Mouse (Mus musculus) limb, embryonic 11.5 days (tissue): ENCODE measurements around the gene Pithd1. TPM values are rescaled to one million over a fixed set of nuclear protein-coding genes. Genes with fewer than 3 reads are reported as not detected.

Experiments used
- ATAC-seq: fragments of 200-750 bp; cut with Nextera tagmentation; 2 replicates; pipeline ENCODE4 v1.8.0; 2017; ENCODE audit warnings: low read depth; ENCODE audit not compliant: insufficient number of reproducible peaks, low FRiP score, low TSS enrichment
- DNase-seq: peaks from one replicate; pipeline ENCODE4 v3.0.0-alpha.2; 2015; ENCODE audit warnings: low spot score
- H3K27ac ChIP-seq: fragments of 300-500 bp; sonication (generic); replicated peaks from 2 replicates; pipeline ENCODE4 v1.5.1; 2014; ENCODE audit warnings: low read depth, mild to moderate bottlenecking, low read length
- H3K27me3 ChIP-seq: fragments of 300-500 bp; sonication (generic); 2 replicates; pipeline ENCODE4 v1.6.1; 2014; ENCODE audit warnings: mild to moderate bottlenecking, low read length, mixed read lengths; ENCODE audit not compliant: control insufficient read depth, insufficient read depth
- H3K36me3 ChIP-seq: fragments of 300-500 bp; sonication (generic); 2 replicates; pipeline ENCODE4 v1.6.1; 2014; ENCODE audit warnings: mild to moderate bottlenecking, low read length, moderate library complexity, mixed read lengths; ENCODE audit not compliant: control insufficient read depth, insufficient read depth
- H3K4me1 ChIP-seq: fragments of 300-500 bp; sonication (generic); 2 replicates; pipeline ENCODE4 v1.6.1; 2014; ENCODE audit warnings: low read length, mixed read lengths; ENCODE audit not compliant: control insufficient read depth, insufficient read depth
- H3K4me2 ChIP-seq: fragments of 300-500 bp; sonication (generic); 2 replicates; pipeline ENCODE4 v1.6.1; 2014; ENCODE audit warnings: low read depth, mild to moderate bottlenecking, moderate library complexity; ENCODE audit not compliant: severe bottlenecking
- H3K4me3 ChIP-seq: fragments of 300-500 bp; sonication (generic); 2 replicates; pipeline ENCODE4 v1.5.1; 2014; ENCODE audit warnings: low read depth, low read length
- H3K9ac ChIP-seq: fragments of 300-500 bp; sonication (generic); 2 replicates; pipeline ENCODE4 v1.6.1; 2014; ENCODE audit warnings: mild to moderate bottlenecking, low read length
- H3K9me3 ChIP-seq: fragments of 300-500 bp; sonication (generic); 2 replicates; pipeline ENCODE4 v1.6.1; 2016; ENCODE audit warnings: low read length; ENCODE audit not compliant: control insufficient read depth
- WGBS: fragments of 180-500 bp; shearing (Covaris S2); extraction: QIAGEN DNeasy Blood & Tissue Kit; methylation state at CpG from one replicate; pipeline ENCODE4 v1.1.7; 2014; 5-methylcytosine and 5-hydroxymethylcytosine counted together
- polyA plus RNA-seq: library from polyadenylated mRNA; unstranded; fragments of >200 nt; fragmentation: Nextera tagmentation; extraction: Ambion mirVana; gene quantifications from 2 replicates; pipeline ENCODE4 v1.2.1, GENCODE M21; 2014

Pithd1 gene
- 68.3 and 71.3 TPM in 2 replicates for polyA plus RNA-seq

DNA sequence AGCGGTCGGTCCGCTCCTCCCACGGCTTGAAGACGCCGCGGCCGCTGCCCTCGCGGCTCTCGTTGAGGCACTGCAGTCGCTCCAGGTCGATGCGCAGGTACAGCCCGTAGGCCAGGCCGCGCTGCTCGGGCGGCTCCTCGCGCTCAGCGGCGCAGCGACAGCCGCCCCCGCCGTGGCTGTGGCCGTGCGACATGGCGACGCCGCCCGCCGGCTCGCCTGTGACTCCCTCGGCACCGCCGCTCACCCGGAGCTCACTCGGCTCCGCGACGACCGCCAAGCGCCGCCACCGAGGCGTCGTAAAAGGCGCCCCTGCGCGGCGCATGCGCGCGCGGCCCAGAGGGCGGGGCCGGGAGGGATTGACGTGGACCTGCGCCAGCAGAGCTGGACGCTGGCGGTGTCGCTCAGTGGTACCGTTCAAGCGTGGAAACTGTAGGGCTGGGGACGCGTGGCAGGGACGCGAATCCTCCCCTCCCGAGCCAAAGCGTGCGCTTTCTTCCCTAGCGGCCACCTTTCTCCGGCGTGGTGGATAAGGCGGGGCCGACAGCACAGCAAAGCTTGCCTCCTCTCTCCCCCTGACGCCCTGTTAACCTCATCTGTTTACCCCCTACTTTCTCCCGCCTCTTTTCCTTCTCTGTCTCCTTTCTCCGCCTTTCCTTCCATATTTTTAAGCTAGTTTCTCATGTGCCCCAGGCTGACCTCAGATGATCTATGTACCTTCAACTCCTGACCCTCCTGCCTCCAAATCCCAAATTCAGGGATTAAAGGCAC is at the start of gene Pithd1:
Pithd1 (minus strand) TSS at position 322 of the 768 bp plus-strand sequence.
- DNase-seq = peak; percentile 92
- peaks cover 10% of the 10 kb centered on the region for H3K4me1 ChIP-seq
- WGBS = under 1% methylated on average over 79 of the region's 81 CpGs
- H3K9me3 ChIP-seq = no peaks in the 10 kb centered on the region; the same call in 1 of the 2 replicates
- H3K27ac ChIP-seq = peak within 1 kb of the TSS; percentile 53; the same call in 1 of the 2 replicates
- no peaks in the 10 kb centered on the region for H3K27me3 ChIP-seq
- peaks cover 10% of the 10 kb centered on the region for H3K36me3 ChIP-seq
- peak within 1 kb of the TSS; percentile 98 for H3K4me3 ChIP-seq
- H3K4me2 ChIP-seq = peak within 1 kb of the TSS; percentile 84
- peak; percentile 84 for ATAC-seq
- peak within 1 kb of the TSS; percentile 94 for H3K9ac ChIP-seq

- no peak overlapping the region for H3K4me3 ChIP-seq
- no peaks in the 10 kb centered on the region for H3K9me3 ChIP-seq
- no peaks in the 10 kb centered on the region for H3K36me3 ChIP-seq
- H3K4me1 ChIP-seq = no peaks in the 10 kb centered on the region
- no peak overlapping the region for H3K4me2 ChIP-seq
- H3K27ac ChIP-seq = no peak overlapping the region
- DNase-seq (no peak), ATAC-seq (no peak)
- H3K27me3 ChIP-seq = no peaks in the 10 kb centered on the region
- H3K9ac ChIP-seq = no peak overlapping the region
- WGBS = 85% methylated on average over 4 of the region's 4 CpGs
Observed at GRCm38 (mm10) chr4:136035078-136035477, 48.0 kb upstream of the Pithd1 start.

GRCm38 (mm10) chr4:136033231-136033630 is 46.2 kb upstream of the Pithd1 start:
- Histone ChIP-seq H3K9me3 (no peaks in the 10 kb centered on the region), H3K4me2 (no peak overlapping the region), H3K36me3 (no peaks in the 10 kb centered on the region), H3K4me1 (no peaks in the 10 kb centered on the region), H3K27me3 (no peaks in the 10 kb centered on the region), H3K27ac (no peak overlapping the region), H3K9ac (no peak overlapping the region), H3K4me3 (no peak overlapping the region)
- DNase-seq = no peak
- 79% methylated on average over 1 of the region's 1 CpGs for WGBS
- no peak for ATAC-seq

DNA sequence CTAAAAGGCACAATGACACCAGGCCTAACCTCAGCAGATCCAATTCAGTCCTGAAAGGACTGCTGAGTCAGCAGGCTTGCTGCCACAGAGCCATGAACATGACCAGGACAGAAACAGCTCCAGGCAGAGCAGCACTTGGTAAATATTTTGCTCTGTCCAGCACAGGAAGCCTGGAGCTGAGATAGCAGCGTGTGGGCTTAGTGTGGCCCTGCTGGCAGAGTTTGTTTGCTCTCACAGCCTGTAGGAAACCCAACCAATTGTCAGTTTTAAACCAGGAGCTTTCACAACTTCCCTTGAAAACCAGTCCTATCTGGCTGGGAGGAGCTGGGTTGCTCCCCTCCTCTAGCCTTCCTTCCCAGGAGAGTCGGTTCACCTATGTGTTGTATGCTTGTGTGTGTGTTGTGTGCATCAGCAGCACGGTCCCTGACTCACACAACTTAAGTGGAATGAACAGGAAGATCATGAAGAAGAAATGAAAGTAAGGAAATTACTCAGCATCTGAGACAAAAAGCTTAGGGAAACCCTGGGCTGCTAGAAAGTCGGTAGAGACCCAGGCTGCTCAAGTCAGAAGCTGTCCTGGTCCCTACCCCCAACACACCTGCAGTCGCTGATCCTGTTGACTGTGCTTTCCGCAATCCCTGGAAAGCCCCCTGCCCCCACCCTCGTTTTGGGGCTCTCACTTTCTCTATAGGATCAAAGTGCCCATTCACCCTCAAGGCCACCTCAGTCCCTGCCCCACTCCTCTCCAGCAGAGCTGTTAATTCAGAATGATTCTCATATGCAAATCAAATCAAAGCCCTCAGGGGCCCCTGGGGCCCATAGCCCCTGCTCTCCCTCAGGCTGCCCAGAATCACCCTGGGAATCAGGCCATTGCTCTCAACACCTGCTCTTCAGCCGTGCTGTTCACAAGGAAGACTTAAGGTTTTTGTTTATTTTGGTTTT is 44.2 kb upstream of the Pithd1 start:
- 7% methylated on average over 8 of the region's 8 CpGs for WGBS
- Histone ChIP-seq H3K27me3 (no peaks in the 10 kb centered on the region), H3K4me3 (no peak overlapping the region), H3K36me3 (no peaks in the 10 kb centered on the region), H3K4me2 (no peak overlapping the region), H3K9me3 (no peaks in the 10 kb centered on the region), H3K27ac (no peak overlapping the region), H3K9ac (no peak overlapping the region), H3K4me1 (no peaks in the 10 kb centered on the region)
- DNase-seq = no peak
- no peak for ATAC-seq

DNA sequence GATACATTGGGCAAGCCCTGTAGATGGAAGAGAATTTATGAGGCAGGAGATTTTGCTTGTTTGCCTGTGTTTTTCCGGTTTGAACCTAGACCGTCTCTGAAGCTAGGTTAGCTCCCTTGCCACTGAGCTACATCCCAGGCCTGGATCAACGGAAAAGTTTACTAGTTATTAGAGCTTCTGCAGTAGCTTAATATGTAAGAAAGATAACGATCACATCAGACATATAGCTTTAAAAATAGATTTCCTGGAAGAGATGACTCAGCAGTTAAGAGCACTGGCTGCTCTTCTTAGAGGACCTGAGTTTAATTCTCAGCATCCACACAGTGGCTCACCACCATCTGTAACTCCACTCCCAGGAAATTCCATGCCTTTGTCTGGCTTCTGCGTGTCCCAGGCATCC is 41.6 kb upstream of the Pithd1 start:
- no peak overlapping the region for H3K27ac ChIP-seq
- ATAC-seq = no peak
- H3K9ac ChIP-seq = no peak overlapping the region
- DNase-seq = no peak
- 90% methylated on average over 5 of the region's 5 CpGs for WGBS
- no peak overlapping the region for H3K4me2 ChIP-seq
- no peak overlapping the region for H3K4me3 ChIP-seq
- no peaks in the 10 kb centered on the region for H3K27me3 ChIP-seq
- H3K4me1 ChIP-seq = no peaks in the 10 kb centered on the region
- no peaks in the 10 kb centered on the region for H3K9me3 ChIP-seq
- no peaks in the 10 kb centered on the region for H3K36me3 ChIP-seq

DNA sequence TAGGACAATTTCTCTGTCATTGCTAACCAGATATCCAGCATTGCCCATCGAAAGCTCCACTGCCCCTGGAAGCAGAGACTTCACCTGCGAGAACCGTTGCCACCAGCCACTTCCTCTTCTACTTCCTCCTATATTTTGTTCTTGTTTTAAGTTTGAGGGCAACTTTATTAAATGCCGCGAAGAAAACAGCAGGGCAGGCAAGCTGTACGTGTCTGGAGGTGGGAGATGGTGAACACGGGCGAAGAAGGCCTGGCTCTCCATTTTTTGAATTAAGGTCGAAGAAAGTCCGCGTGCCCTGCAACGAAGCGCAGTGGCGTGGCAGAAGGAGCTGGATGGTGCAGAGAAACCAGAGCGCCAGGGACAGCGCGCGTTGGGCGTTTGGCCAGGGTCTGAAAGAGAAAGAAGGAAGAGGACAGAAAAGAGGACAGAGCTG is 41.1 kb upstream of the Pithd1 start:
- DNase-seq (no peak), ATAC-seq (no peak)
- no peaks in the 10 kb centered on the region for H3K27me3 ChIP-seq
- H3K4me3 ChIP-seq = no peak overlapping the region
- H3K4me2 ChIP-seq = no peak overlapping the region
- H3K27ac ChIP-seq = no peak overlapping the region
- H3K9ac ChIP-seq = no peak overlapping the region
- H3K4me1 ChIP-seq = no peaks in the 10 kb centered on the region
- 92% methylated on average over 19 of the region's 19 CpGs for WGBS
- H3K36me3 ChIP-seq = no peaks in the 10 kb centered on the region
- H3K9me3 ChIP-seq = no peaks in the 10 kb centered on the region

DNA sequence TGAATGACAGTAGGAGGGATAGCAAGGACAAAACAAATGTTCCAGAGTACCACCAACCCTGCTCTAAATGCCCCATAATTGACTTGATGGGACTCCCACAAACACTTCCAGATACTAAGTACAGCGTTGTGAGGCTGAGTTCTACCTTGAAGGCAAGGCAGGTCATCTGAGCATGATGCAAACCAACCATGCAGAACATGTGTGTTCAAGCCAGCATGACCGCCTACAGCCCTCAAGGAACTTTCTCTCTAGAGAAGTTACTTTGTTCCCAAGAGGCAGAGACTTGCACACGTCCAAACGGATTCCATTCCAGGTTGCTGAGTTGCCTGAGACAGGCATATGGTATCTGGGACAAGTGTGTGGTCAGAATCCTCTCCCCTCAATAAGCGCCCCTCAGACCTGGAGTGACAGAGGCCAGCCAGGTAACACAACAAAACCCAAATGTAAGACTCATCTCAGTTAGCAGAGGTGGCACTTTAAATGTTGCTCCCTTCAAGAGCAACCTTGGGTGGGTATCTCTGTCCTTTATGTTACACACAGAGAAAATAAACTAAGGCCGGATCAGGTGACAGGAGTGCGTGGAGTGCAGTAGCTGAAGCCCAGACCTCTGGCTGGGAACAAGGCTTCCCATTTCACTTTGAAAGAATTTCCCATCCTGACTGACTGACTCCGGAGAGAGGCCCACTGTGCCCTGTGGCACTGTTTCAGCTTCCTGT is 40.5 kb upstream of the Pithd1 start:
- ATAC-seq (no peak), DNase-seq (no peak)
- 80% methylated on average over 8 of the region's 8 CpGs for WGBS
- H3K9me3 ChIP-seq = no peaks in the 10 kb centered on the region
- H3K9ac ChIP-seq = no peak overlapping the region
- no peak overlapping the region for H3K27ac ChIP-seq
- H3K4me1 ChIP-seq = no peaks in the 10 kb centered on the region
- H3K36me3 ChIP-seq = no peaks in the 10 kb centered on the region
- H3K27me3 ChIP-seq = no peaks in the 10 kb centered on the region
- H3K4me2 ChIP-seq = no peak overlapping the region
- H3K4me3 ChIP-seq = no peak overlapping the region

DNA sequence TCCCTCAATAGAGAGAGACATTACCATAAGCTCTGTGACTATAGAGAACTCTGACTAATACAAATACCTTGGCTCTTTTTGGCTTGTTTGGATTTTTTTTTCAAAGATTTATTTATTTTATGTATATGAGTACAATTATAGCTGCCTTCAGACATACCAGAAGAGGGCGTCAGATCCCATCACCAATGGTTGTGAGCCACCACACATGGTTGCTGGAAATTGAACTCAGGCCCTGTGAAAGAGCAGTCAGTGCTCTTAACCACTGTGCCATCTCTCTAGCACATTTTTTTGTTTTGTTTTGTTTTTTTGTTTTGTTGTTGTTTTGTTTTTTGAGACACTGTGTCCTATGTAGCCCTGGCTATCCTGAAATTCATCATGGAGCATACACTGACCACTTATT is 38.3 kb upstream of the Pithd1 start:
- H3K36me3 ChIP-seq = no peaks in the 10 kb centered on the region
- DNase-seq = no peak
- no peaks in the 10 kb centered on the region for H3K27me3 ChIP-seq
- WGBS = 76% methylated on average over 1 of the region's 1 CpGs
- no peak overlapping the region for H3K4me3 ChIP-seq
- H3K9me3 ChIP-seq = no peaks in the 10 kb centered on the region
- H3K27ac ChIP-seq = no peak overlapping the region
- H3K9ac ChIP-seq = no peak overlapping the region
- H3K4me2 ChIP-seq = no peak overlapping the region
- peaks cover 3% of the 10 kb centered on the region for H3K4me1 ChIP-seq
- ATAC-seq = no peak
